Mouse (Mus musculus): ENCODE data around the gene Gorasp2.
A peak's percentile ranks its signal among the peaks of the same experiment; 100 is the strongest.

Gorasp2 gene

DNA sequence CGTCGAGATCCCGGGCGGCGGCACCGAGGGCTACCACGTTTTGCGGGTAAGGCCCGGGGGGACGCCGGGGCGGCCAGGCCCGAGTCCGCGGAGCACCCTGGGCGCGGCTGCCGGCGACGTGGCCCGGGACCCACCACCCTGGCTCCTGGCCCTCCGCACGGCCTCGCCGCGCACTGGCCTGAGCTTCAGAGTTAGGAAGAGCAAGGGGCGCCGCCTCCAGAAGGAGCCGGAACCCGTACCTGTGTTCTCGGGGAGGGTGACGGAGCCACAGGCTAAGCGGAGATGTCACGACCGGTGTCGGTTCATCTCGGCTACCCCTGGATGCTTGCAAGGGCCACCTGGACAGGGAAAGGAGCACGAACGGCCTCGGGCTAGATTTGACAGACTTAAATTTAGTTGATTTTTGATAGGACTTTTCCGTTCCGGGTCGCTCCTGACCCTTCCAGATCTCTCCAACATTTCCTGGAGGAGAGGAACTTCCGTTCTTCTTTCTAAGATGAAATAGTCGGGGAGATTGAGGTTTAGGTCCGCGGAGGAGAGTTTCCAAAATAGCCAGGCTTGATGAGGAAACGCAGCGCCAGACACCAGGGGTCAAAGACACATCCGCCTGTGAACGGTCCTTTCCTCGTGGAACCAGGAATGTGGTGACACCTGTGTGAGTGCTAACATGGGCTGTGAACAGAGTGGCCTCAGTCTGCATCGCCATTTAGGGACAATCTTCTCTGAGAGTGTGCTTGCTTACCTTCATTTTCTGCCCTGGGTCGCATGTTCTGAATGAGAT, 529 bp downstream of the Gorasp2 start, which contains the start of gene Gm26558:
TSS of gene Gm26558 (minus strand) at position 394 of the 781 bp plus-strand sequence.
- DNase-seq (ENCODE audit: low spot score in 2 of 2) = no peak

DNA sequence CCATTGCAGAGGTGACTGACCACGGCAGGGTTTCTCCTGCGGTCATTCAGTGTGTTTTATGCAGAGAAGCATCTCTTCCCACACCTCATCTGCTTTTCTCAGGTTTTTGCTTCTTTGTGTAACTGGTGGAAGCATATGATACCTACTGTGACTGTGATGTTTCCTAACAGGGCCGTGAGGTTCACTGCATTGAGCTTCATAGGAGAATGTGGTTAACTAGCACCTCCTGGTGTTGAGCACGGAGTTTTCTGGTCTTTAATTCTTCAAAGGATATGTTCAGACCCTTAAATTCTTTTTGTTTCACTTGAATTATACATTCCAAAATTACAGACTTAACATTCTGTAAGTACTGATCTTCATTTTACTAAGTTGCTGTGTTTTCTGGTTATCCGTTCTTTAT, 2.4 kb downstream of the Gorasp2 start:
- DNase-seq (ENCODE audit: low spot score in 2 of 2) = peak in 1 of 2 experiments; percentile 11

DNA sequence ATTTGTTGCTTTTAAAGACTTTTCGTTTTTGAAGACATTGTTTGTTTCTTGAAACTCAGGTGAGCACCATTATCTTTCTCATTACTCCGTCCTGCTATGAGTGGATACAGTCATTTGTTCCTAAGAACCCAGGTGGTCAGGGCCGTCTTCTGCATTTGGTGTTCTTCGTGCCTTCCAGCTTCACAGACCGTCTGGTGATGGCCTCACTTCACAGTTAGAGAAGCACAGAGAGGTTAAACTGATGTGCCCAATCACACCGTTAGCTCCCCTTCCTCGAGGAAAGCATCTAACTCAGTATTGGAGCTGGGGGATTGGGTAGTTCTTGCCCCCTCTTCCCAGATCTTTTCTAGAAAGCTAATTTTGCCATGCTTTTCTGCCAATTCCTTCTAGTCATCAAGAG, 5.6 kb downstream of the Gorasp2 start:
- DNase-seq (ENCODE audit: low spot score in 2 of 2) = no peak

DNA sequence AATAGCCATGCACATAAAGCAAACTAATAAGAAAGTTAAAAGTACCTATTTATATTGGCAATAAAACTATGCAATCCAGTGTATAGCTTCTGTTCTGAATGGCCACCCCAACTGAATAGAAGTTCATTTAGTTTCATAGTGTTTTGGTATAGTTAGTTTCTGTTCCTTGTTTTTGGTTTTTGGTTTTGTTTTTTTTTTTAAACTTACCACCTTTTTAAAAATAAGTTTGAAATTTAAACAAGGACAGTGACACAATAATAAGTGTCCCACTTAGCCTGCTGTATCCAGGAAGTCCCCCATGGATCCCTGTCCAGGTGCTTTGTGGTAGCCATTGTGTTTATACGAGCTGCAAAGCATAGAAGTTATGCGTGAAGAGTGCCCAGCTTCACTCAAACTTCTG, 7.9 kb downstream of the Gorasp2 start:
- no peak for DNase-seq (ENCODE audit: low spot score in 2 of 2)

DNA sequence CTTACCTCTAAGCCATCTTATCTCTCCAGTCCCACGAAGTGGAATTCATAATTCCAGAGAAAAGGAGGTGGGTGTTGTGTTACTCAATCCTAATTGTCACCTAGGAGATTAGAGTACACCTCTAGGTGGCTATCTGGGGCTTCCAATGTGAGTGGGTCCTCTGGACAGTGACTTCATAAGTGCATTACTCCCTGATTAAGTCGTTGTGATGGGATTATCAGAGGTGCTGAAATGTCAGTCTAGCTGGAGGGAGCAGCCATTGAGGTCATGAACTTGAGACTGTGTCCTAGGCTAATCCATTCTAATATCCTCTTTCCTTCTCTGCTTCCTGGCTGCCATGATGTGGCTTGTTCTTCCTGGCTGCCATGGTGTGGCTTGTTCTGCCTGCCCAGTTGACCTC, 8.5 kb downstream of the Gorasp2 start:
- DNase-seq (ENCODE audit: low spot score in 2 of 2) = no peak

DNA sequence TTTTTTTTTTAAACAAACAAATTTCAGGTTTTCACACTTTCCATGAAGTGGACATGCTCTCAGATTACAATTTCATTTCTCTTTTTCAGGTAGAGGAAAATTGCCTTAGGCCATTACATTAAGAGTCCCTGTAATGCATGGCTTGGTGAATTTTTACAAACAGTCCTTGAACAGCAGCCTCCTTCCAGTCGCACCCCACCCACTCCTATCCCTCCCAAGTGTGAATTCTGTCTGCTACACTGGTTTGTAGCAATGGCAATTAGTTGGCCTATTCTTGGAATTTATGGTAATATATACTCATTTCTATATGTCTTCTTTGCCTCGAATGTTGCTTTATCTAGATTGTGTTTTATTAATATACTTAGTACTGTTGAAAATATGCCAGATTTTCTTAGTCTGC, 11.1 kb downstream of the Gorasp2 start:
- DNase-seq (ENCODE audit: low spot score in 2 of 2) = no peak

DNA sequence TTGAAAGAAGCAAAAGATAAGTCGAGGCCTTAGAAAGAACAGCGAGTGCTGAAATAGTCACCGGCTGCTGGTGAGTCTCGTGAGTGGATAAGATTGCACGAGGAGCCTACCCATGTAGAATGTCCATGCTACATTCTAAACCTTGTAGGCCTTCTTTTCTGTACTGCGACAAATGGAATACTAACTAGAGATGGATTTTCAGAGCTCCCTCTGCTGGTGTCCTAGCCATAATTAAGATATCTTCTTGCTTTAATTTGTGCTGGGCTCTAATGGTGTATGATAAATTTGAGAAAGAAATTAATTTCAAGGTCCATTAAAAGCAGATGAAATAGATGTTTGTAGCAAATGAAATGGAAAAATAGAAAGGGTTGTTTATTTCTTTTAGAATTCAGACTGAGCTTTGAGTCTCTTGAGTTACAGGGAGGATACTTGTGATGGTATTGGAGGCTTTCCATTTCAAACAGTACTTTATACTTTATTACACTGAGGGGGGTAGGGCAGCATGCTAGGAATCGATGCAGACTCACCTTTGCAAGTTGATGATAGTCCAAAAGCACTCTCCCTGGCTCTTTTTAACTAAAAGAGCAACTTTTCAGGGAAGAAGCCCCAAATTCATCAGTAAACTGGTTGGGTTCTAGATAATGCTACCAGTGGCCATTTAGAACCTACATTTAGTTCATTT, 12.2 kb downstream of the Gorasp2 start:
- no peak for DNase-seq (ENCODE audit: low spot score in 2 of 2)

DNA sequence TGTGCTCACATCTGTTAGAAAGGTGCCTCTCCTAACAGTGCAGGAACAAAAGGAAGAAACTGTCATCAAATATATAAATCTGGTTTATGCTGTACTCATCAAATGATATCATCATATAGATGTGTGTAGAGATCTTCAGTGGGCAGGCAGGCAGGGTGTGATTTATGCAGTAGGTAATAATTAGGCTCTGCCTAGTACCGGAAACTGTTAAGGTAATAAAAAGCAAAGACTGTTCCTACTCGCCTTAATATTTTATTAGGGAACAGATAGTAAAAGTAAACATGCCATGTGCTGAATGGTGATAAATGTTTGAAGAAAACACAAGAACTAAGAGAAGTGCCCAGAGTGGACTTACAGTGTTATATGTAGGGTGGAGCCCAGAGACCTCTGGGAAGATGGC, 20.9 kb downstream of the Gorasp2 start:
- DNase-seq (ENCODE audit: low spot score in 2 of 2) = no peak

DNA sequence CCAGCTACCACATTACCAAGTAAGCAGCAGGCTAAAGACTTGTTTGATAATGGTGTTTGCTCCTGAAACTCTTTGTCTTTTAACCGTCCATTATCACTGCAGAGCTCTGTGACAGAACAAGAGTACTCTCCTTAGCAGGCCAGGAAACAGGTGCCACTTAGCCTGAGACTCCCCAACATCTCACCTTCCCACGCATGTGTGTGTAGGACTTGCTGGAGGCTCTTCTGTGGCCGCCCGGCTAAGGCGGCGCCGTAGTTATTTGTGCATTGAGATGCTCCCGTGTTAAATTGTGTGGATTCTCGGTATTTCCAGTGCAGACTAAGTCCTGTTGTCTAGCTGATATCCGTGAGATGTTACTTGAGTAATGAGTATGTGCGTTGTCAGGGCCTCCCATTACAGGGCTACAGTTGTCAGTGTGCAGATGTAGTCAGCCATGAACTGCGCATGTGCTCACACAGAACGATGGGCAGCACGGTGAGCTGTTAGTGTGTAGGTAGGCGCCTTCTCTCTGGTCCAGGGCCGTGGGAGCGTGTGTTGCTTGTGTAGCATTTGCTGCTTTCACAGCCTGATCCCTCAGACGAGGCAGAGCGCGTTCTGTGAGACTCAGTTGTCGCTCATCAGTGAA, 27.2 kb downstream of the Gorasp2 start:
- DNase-seq (ENCODE audit: low spot score in 2 of 2) = no peak

DNA sequence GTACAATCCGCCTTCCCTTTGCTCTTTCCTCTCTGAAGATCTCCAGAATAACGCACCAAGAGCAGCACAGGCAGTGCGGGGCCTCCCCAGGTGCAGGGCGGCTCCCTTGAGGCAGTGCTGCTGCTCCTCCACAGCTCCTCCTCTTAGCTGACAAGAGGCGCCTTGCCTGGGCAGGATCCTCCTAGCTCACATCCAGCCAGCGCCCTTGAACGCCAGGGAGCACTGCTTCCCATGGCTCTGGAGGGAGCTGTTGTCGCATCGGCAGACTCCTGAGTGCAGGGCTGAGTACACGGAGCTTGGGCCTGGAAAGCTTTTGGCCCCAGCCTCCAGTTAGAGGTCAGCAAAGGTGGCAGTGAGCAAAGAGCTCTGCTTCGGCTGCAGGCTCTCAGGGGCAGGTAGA, 28.8 kb downstream of the Gorasp2 start:
- no peak for DNase-seq (ENCODE audit: low spot score in 2 of 2)

DNA sequence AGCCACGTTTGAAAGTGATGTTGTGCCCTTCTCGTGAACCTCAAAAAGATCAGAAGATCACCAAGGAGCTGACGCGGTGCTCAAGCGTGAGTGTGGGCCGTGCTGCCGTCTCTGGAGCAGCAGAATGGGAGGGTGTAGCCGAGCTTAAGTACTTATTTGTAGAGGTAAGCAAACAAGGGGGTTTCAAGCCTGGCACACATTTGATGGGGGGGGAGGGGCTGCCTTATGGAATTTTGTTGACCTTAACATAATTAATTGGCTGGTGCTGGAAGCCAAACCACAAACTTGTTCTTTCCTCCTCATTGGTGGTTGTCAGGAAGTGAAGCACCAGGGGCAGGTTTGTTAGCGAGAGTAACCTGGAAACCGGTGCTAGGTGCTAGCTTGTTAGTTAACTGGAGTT, 34.3 kb downstream of the Gorasp2 start:
- DNase-seq (ENCODE audit: low spot score in 2 of 2) = no peak

DNA sequence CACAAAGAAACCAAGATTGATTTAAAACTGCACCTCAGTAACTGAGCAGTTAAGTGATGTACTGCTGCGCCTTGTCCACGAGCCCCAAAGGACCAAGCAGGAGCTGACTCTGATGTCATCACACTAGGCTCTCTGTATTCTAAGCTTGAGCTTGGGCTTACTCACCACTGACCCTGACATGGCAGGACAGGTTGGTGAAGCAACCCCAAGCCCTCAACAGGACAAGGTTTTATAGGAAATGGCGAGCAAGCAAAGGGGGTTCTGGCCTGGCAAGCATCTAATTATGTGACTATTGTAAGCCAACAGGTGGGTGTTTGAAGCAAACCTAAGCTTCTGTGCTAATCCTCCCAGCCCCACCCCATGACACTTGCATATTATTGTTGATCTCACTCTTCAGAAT, 39.5 kb downstream of the Gorasp2 start:
- DNase-seq (ENCODE audit: low spot score in 2 of 2) = no peak

DNA sequence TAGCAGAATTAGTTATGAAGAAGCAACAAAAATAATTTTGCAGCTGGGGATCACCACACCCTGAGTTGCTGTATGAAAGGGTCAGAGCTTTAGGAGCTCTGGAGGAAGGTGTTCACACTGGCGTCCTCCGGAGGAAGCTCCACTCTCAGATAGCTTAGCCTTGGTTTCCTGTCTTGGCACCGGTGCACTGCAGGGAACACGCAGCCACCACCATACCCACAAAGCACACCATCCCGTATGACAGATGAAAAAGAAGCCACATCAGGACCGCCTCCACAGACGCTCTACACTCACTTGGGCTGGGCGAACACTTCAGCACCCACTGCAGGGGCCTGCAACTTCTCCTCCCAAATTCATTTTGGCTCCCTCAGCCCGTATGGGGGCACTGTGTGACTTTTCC, 40.2 kb downstream of the Gorasp2 start:
- no peak for DNase-seq (ENCODE audit: low spot score in 2 of 2)

DNA sequence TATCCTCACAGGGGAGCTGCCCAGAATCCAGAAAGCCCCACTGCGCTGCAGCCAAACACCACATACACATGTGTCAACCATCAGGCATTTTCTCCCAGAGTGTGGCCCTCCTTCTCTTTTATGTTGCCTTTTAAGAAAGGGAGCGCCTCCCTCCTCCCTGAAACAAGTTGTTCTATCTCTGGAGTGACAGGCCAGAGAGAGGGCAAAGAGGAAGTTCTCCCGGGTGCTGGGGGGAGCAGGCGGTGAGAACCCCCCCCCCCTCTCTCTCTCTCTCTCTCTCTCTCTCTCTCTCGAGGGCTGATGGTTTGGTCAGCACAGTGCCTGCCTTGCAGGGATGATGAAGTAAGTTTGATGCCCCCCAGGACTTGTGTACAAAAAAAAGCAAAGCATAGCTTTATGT, 41.0 kb downstream of the Gorasp2 start:
- no peak for DNase-seq (ENCODE audit: low spot score in 2 of 2)

DNA sequence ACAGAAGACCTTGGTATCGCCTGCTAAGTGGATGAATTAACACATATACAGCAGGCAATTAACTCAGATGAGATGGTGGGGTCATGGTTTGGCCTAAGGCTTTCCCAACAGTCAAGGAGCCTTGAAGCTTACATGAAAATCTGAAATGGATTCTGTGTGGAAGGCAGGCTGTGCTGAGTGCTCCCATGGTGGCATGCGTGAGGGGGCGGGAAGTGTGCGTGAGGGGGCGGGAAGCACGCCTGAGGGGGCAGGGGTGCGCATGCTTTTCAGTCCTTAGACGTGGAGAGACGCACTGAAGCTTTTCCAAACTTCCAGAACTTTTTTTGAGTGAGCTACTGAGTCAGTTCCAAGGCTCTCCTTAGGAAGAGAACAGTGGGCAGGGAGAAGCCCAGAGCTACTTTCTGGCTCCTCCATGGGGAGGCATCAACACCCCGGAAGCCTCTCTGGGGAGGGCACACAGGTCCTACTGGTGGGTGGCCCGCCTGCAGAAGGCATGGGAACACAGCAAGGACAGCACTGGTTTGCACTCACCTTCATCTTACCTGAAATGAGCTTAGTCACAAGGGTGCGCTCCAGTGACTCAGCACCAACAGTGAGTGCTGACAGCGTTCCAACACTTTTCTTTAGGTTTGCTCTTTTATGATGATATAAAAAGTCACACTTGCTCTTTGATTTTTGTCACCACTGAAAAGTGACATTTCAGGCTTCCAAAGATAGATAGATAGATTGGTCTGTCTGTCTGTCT, 47.8 kb downstream of the Gorasp2 start:
- DNase-seq (ENCODE audit: low spot score in 2 of 2) = no peak

DNA sequence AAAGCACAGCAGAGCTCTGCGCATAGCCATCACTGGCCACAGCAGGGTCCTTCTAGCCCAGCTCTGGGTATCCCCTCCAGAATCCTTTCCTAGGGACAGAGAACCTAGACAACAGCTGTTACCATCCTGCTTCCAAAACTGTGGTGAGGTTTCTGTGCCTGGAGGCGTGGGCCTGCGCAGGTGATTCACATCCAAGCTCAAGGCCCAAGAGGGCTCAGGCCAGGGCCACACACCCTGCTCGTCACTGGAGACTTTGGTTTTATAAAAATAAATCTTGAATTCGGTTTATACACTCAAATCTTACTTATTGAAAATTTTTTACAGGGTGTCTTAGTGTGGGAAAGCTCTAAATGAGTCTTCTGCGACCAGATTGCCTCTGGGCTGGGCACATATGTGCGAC, 48.9 kb downstream of the Gorasp2 start:
- DNase-seq (ENCODE audit: low spot score in 2 of 2) = no peak

DNA sequence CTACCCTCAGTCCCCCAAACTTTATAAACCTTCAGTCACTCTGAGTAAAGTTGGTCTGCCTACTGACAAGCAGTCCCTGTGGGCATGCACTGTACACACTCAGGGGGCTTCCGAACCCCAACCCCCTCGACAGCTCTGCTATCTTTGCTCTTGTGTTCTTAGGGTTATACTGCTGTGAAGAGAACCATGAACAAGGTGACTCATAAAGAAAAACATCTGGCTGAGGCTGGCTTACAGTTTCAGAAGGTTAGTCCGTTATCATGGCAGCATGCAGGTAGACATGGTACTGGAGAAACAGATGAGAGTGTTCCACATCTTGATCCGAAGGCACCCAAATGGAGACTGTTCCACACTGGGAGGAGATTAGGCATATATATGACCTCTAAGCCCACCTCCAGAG, 49.5 kb downstream of the Gorasp2 start:
- DNase-seq (ENCODE audit: low spot score in 2 of 2) = no peak

DNA sequence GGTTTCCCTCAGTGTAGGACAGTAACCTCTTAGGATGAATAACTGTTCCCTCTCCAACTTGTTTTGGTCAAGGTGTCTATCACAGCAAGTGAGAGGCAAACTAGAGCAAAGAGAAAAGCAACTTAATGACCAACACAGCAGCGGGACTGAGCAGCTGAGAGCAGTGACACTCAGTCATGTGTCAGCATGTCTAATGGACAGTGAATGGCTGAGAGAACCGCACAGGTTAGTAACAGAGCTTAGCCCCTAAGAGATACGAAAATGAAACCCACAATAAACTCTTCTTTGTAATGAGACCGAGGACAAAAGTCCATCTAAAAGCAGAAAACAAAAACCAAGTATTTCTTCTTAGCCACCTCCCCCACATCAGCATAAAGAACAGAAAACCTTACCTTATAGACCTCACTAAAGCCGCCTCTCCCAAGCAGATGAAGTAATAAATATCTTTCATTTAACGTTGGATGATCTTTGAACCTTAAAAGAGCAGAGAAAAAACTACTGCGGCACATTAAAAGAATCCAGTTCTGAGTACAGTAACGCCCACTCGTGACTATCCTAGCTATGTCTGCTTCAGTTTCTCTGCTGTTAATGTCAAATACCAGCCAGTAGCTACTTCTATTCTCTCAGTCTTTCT, 62.4 kb downstream of the Gorasp2 start:
- DNase-seq (ENCODE audit: low spot score in 2 of 2) = no peak

DNA sequence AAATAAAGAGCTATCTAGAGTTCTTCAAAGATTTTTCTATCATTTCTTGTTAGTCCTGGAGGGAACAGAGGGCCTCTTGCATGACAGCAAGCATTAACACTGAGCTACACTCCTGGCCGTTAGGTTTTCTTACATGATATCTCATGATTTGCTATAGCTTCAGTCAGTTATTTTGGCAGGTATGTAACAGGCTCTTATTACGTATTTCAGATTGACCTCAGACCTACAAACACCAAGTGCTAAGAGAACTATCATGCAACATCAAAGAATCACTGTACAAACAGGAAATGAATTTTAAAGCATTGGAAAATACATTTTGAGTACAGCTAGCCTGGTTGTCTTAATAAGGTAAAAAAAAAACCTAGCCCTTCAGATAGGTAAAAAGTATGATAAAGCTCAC, 65.7 kb downstream of the Gorasp2 start:
- no peak for DNase-seq (ENCODE audit: low spot score in 2 of 2)

DNA sequence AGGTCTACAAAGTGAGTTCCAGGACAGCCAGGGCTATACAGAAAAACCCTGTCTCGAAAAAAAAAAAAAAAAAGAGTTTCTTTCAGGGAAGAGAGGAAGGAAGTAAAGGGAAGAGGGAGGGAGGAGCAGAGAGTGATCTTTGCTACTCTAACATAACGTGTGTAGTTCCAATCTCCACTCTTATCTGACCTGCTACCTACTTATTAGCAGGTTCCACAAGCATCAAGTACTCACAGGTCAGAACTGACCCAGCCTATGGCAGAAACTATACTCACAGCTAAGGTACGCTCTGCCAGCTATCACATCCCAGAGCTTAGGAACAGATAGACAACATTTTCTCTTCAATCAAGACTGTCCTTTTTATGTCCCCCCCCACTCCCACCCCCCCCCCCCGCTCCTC, 74.2 kb downstream of the Gorasp2 start:
- no peak for DNase-seq (ENCODE audit: low spot score in 2 of 2)

DNA sequence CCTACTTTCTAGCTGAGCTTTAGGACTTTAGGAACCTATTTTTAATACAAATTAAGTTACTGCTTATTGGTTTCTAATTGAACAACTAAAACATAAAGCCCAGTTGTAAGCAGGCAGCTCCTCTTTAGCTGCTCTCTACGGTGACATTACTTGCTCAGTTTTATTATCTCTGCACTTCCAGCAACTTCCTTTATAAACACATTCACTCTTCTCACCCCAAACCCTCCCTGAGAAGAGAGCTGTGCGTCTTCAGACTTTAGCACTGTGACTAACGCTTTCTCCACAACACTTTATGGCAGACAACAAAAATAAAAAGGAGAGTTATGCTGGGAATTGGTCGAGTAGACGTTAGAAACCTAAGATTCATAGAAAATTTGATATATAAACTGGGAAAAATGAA, 74.6 kb downstream of the Gorasp2 start:
- no peak for DNase-seq (ENCODE audit: low spot score in 2 of 2)

DNA sequence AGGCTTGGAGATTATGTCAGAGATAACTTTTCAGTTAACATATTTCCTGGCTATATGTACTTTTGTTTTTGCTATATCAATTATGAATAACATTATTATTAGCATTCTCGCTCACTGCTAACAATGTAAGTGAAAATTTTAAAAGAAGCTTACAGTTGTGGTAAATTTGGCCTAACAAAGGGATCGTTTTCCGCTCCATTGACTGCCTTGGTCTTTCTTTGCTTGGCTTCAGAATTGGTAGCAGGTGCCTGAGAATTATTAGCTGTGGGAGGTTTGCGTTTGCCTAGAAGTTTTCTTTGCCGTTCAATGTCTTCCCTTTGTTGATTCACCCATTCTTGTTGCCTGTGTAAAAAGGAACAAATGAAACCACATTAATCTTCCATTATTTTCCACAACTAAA, 80.5 kb downstream of the Gorasp2 start:
- DNase-seq (ENCODE audit: low spot score in 2 of 2) = no peak
